Mouse (Mus musculus) adrenal gland, postnatal 36 days (tissue): ENCODE data around the gene Nkain4. TPM values are rescaled to one million over a fixed set of nuclear protein-coding genes. Genes with fewer than 3 reads are reported as not detected.

Source experiments
- DNase-seq, 2 experiments: peaks; one replicate each; pipeline ENCODE4 v3.0.0; 2021; ENCODE audit warnings: mixed read lengths in 1 of 2
- long read RNA-seq, 2 experiments: library from polyadenylated mRNA; stranded (forward); transcript quantifications; one replicate each; pipeline ENCODE4 v2.0.0; 2021; ENCODE audit warnings: borderline sequencing depth in 2 of 2
- total RNA-seq, 2 experiments: library from RNA; stranded (reverse); gene quantifications; 2 replicates each; pipeline ENCODE4 v1.2.3; 2021

Gene Nkain4
- total RNA-seq = 1 to 10 TPM; 4.6 to 5.8 TPM
- long read RNA-seq, experiment 1, partial matches to known transcripts = 1 of 5 reads
- long read RNA-seq, experiment 1, other reads (novel, unspliced or antisense) = 0 of 5 reads
- long read RNA-seq, experiment 2, partial matches to known transcripts = 0 of 2 reads
- long read RNA-seq, experiment 2, other reads (novel, unspliced or antisense) = 0 of 2 reads

DNA sequence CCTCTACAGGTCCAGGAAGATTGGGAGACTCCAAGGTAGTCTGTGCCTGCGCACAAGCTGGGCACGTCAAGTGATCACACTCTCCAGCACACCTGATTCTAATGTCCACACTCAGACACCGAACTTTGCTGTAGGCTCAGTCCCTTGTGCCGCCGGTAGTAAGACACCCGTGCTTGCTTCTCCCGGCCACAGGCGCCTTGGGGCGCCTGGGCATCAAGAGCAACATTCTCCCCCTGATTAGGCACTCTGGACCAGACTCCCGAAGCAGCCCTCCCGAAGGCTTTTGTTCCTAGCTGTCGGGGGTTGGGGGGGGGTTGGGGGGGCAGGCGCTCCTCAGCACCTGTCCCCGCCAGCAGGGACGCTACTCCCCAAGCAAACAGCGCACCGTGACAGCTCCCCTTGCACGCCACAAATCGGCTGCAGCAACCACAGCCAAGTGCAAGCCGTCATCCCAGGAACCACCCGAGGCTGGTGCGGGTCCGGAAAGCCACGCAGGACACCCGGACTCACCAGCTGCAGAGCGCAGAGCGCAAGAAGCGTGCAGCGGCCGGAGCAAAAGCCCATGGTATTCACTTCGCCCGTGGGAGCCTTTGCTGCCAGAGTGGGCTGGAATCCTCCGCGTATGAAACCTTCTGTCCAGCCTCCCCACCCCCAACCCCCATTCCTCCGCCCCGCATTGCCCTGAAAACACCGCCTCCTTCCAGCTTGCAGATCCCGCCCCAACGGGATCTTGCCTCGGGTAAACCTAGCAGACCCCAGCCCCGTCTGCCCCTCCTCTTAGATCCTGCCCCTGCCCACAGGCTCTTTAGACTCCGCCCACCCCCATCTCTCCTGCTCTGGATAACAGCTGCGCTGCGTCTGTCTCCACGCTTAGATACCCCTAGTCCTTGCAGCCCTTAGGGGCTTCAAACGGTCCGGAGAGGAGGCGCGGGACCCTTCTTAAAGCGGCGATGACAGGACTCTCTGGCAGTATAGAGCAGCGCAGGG is at the start of gene Nkain4:
TSS of gene Nkain4 (minus strand) at position 639 of the 987 bp plus-strand sequence.
- DNase-seq = peak; percentile 40 to 46

DNA sequence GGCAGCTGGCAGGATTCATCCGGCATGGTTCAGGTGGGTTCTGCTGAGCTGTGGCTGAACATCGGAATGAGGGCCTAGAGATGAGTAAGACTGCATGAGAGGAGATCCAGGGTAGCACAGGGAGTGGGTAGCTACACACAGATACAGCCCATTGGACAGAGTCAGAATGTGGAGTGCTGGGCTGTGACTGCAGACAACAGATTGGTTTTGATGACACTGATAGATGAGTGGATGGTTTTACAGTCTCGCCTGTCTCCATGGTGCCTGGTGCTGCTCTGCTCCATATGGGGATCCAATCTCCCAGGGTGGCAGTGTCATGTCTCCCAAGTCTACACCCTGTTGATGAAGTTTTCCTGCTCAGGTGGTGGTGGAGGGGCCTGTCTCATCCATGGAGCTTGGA is 42.4 kb upstream of the Nkain4 start:
- no peak for DNase-seq

GRCm38 (mm10) chr2:180996436-180996835 is 41.9 kb upstream of the Nkain4 start:
- peak; percentile 32 to 47 for DNase-seq

DNA sequence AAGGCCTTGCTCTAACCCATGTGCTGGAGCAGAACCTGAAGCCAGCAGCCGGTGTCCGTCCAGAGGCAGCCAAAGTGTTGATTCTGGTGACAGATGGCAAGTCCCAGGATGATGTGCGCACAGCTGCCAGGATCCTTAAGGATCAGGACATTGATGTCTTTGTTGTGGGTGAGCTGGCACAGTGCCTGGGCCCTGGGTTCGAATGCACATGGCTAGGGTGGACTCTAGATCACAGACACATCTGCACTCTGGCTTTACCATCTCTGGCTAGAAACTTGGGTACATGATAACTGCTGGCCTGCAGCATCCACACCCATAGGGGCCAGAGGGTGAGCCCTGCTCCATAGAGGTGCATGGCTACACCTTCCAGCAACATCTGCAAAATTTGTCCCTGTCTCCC is 41.0 kb upstream of the Nkain4 start:
- DNase-seq = no peak

- peak in 1 of 2 experiments; percentile 15 for DNase-seq
Observed at GRCm38 (mm10) chr2:180994360-180994759, 39.9 kb upstream of the Nkain4 start.

DNA sequence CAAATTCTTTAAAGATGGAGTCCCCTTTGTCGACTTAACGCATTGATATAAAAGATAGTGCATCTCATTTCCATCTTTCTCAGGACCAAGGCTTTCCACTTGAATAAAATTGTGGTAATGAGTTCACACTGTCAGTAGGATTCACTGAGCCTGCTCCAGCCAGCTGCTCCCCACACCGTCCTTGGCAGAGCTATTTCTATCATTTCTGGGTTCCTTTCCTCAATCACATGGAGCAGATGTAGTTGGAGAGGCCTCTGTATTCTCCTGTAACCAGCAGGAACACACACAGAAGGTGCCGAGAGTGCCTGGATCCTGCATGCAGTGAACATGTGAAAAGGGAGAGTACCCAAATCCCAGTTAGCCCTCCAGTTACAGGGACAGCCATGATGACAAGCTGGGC is 35.8 kb upstream of the Nkain4 start:
- DNase-seq = no peak

DNA sequence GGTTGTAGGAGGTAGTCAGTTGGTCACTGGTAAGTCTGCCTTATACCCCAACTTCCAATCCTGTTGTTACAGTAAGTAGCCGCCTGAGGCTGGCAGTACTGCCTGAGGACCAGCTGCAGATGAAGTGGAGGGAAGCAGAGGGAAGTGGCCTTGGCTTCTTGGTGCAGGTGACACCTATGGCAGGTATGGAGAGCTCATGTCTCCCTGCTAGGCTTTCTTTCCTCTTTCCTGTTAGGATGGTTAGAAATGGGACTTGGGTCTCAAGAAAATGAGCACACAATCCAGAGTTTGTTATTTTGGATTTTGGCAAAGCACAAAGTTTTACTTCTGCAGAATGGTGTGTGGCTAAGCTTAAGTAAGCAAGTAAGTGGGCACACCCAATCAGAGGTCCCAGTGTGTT is 34.4 kb upstream of the Nkain4 start:
- no peak for DNase-seq

DNA sequence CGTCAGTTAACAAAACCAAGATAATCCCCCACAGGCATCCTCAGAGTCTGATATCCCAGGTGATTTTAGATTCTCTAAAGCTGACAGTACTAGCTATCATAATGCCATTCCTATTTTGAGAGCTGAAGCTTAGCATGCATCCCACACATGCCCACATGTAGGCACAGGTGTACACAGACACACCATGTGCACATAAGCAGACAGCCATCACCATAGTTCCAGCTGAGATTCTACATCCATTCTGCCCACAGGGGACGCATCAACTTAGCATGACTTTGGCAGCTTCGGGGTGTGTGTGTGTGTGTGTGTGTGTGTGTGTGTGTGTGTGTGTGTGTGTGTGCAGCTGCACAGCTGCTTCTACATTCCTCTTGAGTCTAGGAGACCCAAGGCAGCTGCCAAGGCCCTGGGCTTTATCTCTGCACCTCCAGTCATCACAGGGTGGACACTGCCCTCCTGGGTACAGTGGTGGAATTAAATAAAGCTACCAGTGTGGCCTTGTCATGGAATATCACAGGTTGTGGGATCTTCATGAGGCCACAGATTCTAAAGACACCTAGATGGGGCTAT is 33.9 kb upstream of the Nkain4 start:
- DNase-seq = no peak

DNA sequence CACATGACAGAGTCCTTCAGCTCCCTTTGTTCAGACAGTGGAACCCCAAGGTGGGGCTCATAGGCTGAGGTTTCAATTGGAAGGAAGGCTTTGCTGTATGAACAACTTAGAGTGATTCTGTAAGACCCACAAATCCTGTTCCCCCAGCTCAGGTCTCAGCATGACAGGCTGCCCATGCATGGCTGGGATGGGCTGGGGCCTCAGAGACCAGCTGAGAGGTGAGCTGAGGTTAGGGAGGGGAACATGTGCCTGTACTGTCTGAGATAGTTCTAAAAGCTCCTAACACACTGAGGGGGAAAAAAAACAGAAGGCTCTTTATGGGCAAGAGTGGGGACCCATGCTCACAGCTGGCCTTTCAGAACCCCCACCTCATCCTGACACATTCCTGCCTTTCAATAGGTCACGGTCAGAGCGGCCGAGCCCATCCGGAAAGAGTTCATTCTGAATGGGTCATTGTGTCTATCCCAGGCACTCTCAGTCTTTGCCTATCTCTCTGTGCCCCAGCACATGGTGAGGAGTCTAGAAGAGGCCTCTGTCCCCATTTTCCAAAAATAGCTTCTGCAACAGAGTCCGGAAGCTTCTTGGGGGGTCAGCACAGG is 33.0 kb upstream of the Nkain4 start:
- DNase-seq = no peak

- DNase-seq = no peak
Observed at GRCm38 (mm10) chr2:180987001-180987400, 32.5 kb upstream of the Nkain4 start.

DNA sequence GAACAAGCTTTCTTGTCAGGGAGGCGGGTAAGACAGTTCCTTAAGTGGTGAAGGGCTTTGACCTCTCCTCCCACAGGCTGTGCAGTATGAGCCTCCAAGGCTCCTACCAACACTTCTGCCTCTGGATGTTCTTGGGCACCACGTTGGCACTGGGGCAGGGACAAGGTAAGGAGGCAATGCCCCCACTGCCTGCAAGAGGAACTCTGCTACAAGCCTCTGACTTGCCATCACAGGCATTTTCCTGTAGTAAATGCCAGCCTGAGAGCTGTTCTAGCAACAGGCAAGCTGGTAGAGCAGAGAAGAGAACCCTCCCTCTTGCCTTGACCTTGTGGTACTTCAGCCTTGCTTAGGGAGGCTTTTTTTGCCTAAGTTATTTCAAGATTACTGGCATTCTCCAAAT is 31.9 kb upstream of the Nkain4 start, which contains the start of gene Col20a1:
TSS of gene Col20a1 (plus strand) at position 87 of the 400 bp plus-strand sequence.
- peak in 1 of 2 experiments; percentile 9 for DNase-seq

DNA sequence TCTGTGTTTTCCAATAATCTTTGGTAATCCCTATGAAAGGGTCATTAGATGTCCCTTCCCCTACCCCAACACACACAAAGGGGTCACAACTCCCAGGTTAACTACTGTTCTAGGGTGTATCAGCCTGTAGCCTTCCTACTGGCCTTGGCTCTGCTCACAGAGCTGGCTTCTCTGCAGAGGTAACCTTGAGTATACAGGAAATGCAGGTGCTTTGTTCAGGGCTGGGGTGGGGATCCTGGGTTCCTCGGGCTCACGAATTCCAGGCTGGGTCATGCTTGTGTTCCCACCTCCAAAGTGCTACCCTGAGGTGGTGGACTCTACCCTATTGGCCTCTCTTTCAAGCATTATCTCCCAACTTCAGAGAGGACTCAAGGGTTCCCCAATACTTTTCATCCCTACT is 31.1 kb upstream of the Nkain4 start:
- DNase-seq = no peak

DNA sequence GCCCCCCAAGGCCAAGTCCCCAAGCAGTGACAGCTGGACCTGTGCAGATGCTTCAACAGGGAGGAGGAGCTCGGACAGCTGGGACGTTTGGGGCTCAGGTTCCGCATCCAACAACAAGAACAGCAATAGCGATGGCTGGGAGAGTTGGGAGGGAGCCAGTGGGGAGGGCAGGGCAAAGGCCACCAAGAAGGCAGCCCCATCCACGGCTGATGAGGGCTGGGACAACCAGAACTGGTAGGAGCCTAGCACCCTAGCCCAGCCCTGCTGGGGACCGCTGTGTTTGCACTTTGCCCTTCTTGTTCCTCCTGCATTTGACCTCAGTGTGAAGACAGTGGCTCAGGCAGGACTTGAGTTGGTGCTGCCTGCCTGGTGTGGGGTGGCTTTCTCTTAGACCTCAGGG is 26.6 kb upstream of the Nkain4 start:
- DNase-seq = no peak

DNA sequence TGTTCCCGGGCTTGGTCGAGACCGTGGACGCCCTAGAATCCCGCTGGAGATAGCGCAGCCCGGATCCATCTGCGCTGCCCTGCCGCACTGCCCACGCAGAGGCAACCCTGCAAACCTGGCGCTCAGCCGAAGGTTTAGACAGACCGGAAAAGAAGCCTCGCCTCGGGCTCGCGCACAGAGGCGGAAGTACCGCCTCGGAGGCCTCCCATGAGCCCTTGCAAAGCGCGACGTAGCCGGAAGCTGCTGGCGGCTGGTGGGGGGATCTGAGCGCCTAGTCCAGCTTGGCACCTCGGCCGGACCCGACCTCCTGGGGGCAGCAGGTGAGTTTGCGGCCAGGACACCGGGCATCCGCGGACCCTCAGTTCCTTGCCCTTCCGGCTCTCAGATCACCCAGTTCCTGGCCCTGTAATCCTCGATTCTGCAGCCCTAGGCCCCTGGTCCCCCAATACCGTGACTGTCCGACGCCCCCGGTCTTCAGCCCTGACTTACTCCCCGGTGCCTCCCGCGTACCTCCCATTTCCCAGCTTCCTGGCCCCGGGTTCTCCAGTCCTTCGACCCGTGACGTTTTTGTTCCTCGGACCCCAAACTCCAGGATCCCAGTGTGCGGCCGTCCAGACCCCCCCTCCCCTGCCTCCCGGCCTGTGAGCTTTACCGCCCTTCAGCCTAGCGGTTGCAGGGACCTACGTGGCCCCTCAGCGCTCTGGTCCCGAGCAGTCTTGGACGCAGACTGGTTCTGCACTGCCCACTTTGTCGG is 12.7 kb upstream of the Nkain4 start, which contains the start of gene Arfgap1:
TSS of gene Arfgap1 (plus strand) at position 216 of the 754 bp plus-strand sequence.
- peak; percentile 95 to 96 for DNase-seq

- peak in 1 of 2 experiments; percentile 28 for DNase-seq
Observed at GRCm38 (mm10) chr2:180966092-180966882, 11.8 kb upstream of the Nkain4 start.

DNA sequence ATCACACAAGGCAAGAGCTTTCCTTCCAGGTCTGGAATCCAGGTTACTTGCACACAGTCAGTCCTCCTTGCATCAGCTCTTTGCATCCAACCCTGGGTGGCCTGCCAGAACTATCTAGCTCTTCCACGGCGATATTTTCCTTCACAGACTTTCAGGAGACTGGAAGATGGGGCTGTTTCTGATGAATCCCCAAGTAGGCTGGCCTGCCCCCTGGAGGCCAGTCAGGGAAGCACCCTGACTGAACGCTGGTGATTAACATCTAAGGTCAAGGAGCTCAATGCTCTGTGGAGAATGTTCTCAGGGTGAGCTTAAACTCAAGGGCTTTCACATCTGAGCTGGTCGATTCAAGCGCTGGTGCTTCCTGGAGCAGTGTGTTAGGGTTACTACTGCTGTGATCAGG is 9.5 kb upstream of the Nkain4 start:
- DNase-seq = peak; percentile 77 to 87

DNA sequence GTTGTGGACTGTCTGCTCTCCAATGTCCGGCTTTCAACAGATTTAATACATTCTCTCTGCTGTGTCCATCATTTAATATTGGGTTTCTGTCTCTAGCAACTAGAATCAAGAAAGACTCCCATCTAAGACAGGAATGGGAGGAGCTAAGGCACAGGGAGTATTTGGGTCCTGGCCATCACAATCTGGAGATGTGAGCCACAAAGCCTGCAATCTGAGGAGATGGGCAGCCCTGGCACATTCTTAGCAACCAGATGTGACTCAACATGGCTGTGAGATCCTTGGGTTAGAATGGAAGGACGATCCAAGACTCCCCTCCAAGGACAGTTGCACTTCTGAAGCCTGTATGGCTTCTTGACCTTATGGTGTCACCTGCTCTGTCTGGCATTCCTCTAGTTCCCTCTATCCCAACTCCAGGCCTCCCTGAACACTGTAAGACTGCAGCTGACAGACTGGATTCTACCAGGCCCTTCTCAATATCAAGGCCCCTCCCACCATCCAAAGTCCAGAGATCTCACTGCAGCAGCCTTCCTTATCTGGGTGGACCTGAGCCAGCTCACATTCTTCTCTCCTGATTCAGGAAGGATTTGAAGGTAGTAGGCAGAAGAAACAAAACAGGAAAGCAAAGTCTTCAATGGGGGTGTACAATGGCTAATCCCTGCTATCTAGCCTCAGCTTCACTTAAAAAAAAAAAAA is 8.3 kb upstream of the Nkain4 start:
- DNase-seq = peak; percentile 36 to 52

- DNase-seq = no peak
Observed at GRCm38 (mm10) chr2:180960187-180960586, 5.7 kb upstream of the Nkain4 start.

GRCm38 (mm10) chr2:180959605-180960004 is 5.1 kb upstream of the Nkain4 start:
- DNase-seq = no peak

DNA sequence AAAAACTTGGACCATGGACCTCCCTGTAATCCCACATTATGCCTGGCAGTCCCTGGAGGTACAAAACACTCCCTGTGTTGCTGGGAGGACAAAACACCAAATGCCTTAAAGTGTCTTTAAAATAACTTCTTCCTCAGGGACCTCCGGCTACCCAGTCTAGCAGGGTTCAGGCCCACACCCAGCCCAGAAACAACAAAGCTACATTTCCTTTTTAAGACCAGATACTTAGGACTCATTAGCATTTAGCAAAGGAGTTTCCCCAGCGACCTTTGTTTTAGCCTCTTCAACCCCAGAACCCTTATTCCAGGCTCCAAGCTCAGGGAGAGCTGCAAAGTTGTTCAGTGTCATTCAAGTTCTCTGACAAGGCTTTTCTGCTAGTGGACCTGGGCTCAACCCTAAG is 861 bp downstream of the Nkain4 start:
- DNase-seq = no peak
